In genomic region chr7:19664455-19664954, GRCm38 (mm10) we compare ENCODE assay signal across 8 mouse cellular contexts. TPM values are rescaled to one million over a fixed set of nuclear protein-coding genes. Genes with fewer than 3 reads are reported as not detected.
DNase-seq lines count a peak whose midpoint lies in the region; ATAC-seq and TF ChIP-seq lines count a peak whose summit lies in the region.

No protein-coding gene starts in this region.

- ATAC-seq in frontal cortex, adult (ENCODE audit: low TSS enrichment): peak; percentile 17
- ATAC-seq in limb, embryonic 14.5 days (ENCODE audit: low FRiP score, low read depth): 0 out of 2 replicates have a peak, but pooled peaks have one; percentile 1
- no peak for ATAC-seq in monocyte, adult 5-6 weeks (replicated peaks; ENCODE audit: insufficient number of reproducible peaks, low FRiP score, low TSS enrichment, poor library complexity, severe bottlenecking)

- 0 out of 2 replicates have a peak, but pooled peaks have one; percentile 58 for TF ChIP-seq POLR2A in thymus, adult 2 months (IDR thresholded peaks at IDR 0.05; ENCODE audit: control insufficient read depth, extremely low read depth, insufficient read depth, low read length, poor library complexity)
- TF ChIP-seq POLR2A in limb, embryonic 14.5 days (IDR thresholded peaks at IDR 0.05; ENCODE audit: borderline replicate concordance, extremely low read depth, insufficient read depth, insufficient read length): no peak

- peak overlapping the region; percentile 80 for H3K4me3 ChIP-seq in thymus, adult 2 months (ENCODE audit: control insufficient read depth, insufficient read depth, low read length)
- peak overlapping the region; percentile 100 for H3K4me3 ChIP-seq in limb, embryonic 14.5 days (replicated peaks; ENCODE audit: low read length)

- H3K9ac ChIP-seq in limb, embryonic 14.5 days (ENCODE audit: low read depth, low read length, severe bottlenecking): peak overlapping the region; percentile 97

- no peaks in the 10 kb centered on the region for H3K27me3 ChIP-seq in thymus, adult 2 months (ENCODE audit: control insufficient read depth, insufficient read depth, low read length)
- no peaks in the 10 kb centered on the region for H3K27me3 ChIP-seq in limb, embryonic 14.5 days (ENCODE audit: control insufficient read depth, insufficient read depth, low read length)

- peak overlapping the region; percentile 87 for H3K4me2 ChIP-seq in limb, embryonic 14.5 days (replicated peaks; ENCODE audit: low read depth, low read length, severe bottlenecking)

- WGBS in thymus, adult 2 months: under 1% methylated on average over 37 of the region's 37 CpGs
- under 1% methylated on average over 26 of the region's 37 CpGs for WGBS in limb, embryonic 14.5 days

- H3K27ac ChIP-seq in thymus, adult 2 months (ENCODE audit: control insufficient read depth, insufficient read depth, low read length): no peak overlapping the region
- H3K27ac ChIP-seq in limb, embryonic 14.5 days (replicated peaks; ENCODE audit: low read depth, low read length): peak overlapping the region; percentile 61

- TF ChIP-seq CTCF in thymus, adult 2 months (IDR thresholded peaks at IDR 0.05; ENCODE audit: borderline replicate concordance, control insufficient read depth, extremely low read depth, insufficient read depth, low read length, poor library complexity): no peak

- peaks cover 19% of the 10 kb centered on the region for H3K4me1 ChIP-seq in thymus, adult 2 months (replicated peaks; ENCODE audit: control insufficient read depth, insufficient read depth, low read length)
- H3K4me1 ChIP-seq in limb, embryonic 14.5 days (ENCODE audit: control insufficient read depth, insufficient read depth, low read length): peaks cover 14% of the 10 kb centered on the region

- no peak for DNase-seq in frontal cortex, postnatal 14 days (ENCODE audit: low spot score in 2 of 2)
- no peak for DNase-seq in thymus, adult 2 months
- no peak for DNase-seq in thymus, postnatal 36 days
- no peak for DNase-seq in limb, embryonic 14.5 days (ENCODE audit: low spot score)
- DNase-seq in right cerebral cortex, postnatal 4 days: no peak
- no peak for DNase-seq in gastrocnemius, postnatal 25 days

- H3K36me3 ChIP-seq in thymus, adult 2 months (ENCODE audit: control insufficient read depth, insufficient read depth, low read length): no peaks in the 10 kb centered on the region
- H3K36me3 ChIP-seq in limb, embryonic 14.5 days (ENCODE audit: control insufficient read depth, insufficient read depth, low read length): peaks cover 20% of the 10 kb centered on the region

- no peaks in the 10 kb centered on the region for H3K9me3 ChIP-seq in limb, embryonic 14.5 days (ENCODE audit: control insufficient read depth, low read length)

RNA-seq across cellular contexts. Expression of gene Clptm1, which starts 0.3 kb away (rescaled TPM):
- 136 and 142 TPM in 2 replicates for polyA plus RNA-seq in thymus, adult 2 months (2012; rRNA removed)
- 68.8 and 85.9 TPM in 2 replicates for polyA plus RNA-seq in limb, embryonic 14.5 days (2012; rRNA removed)
- polyA plus RNA-seq in limb, embryonic 14.5 days (2014; fragmentation: Nextera tagmentation; extraction: Ambion mirVana): 90.2 and 95.4 TPM in 2 replicates
- 42.6 to 53.9 TPM (median 51.1 TPM) in 3 replicates for total RNA-seq in monocyte, adult 5-6 weeks (2017)
- 10 to 100 TPM; 36.3 to 47.0 TPM for total RNA-seq in gastrocnemius, postnatal 25 days (2021)

RNA-seq across cellular contexts. Expression of gene Apoc2, which starts 13.2 kb away (rescaled TPM):
- polyA plus RNA-seq in thymus, adult 2 months (2012; rRNA removed): 6.7 and 7.1 TPM in 2 replicates
- polyA plus RNA-seq in limb, embryonic 14.5 days (2012; rRNA removed): 1.2 and 1.4 TPM in 2 replicates
- polyA plus RNA-seq in limb, embryonic 14.5 days (2014; fragmentation: Nextera tagmentation; extraction: Ambion mirVana): 1.5 TPM in 1 of 2 replicates, not detected in the other
- total RNA-seq in monocyte, adult 5-6 weeks (2017): 221 to 583 TPM (median 515 TPM) in 3 replicates
- total RNA-seq in gastrocnemius, postnatal 25 days (2021): not detected

RNA-seq across cellular contexts. Expression of gene Gm44805, which starts 16.7 kb away (rescaled TPM):
- polyA plus RNA-seq in thymus, adult 2 months (2012; rRNA removed): not detected in 2 replicates
- not detected in 2 replicates for polyA plus RNA-seq in limb, embryonic 14.5 days (2012; rRNA removed)
- not detected in 2 replicates for polyA plus RNA-seq in limb, embryonic 14.5 days (2014; fragmentation: Nextera tagmentation; extraction: Ambion mirVana)
- not detected in 3 replicates for total RNA-seq in monocyte, adult 5-6 weeks (2017)
- total RNA-seq in gastrocnemius, postnatal 25 days (2021): not detected

RNA-seq across cellular contexts. Expression of gene Apoc4, which starts 16.8 kb away (rescaled TPM):
- 1.5 and 6.2 TPM in 2 replicates for polyA plus RNA-seq in thymus, adult 2 months (2012; rRNA removed)
- polyA plus RNA-seq in limb, embryonic 14.5 days (2012; rRNA removed): 0.14 TPM in 1 of 2 replicates, not detected in the other
- polyA plus RNA-seq in limb, embryonic 14.5 days (2014; fragmentation: Nextera tagmentation; extraction: Ambion mirVana): not detected in 2 replicates
- 0.48 TPM in 1 of 3 replicates, not detected in the others for total RNA-seq in monocyte, adult 5-6 weeks (2017)
- not detected for total RNA-seq in gastrocnemius, postnatal 25 days (2021)

RNA-seq across cellular contexts. Expression of gene Apoc1, which starts 28.0 kb away (rescaled TPM):
- polyA plus RNA-seq in thymus, adult 2 months (2012; rRNA removed): 24.8 and 38.0 TPM in 2 replicates
- polyA plus RNA-seq in limb, embryonic 14.5 days (2012; rRNA removed): 9.1 and 16.4 TPM in 2 replicates
- 30.7 and 36.5 TPM in 2 replicates for polyA plus RNA-seq in limb, embryonic 14.5 days (2014; fragmentation: Nextera tagmentation; extraction: Ambion mirVana)
- 10.9 to 16.5 TPM (median 12.4 TPM) in 3 replicates for total RNA-seq in monocyte, adult 5-6 weeks (2017)
- total RNA-seq in gastrocnemius, postnatal 25 days (2021): 1 to 10 TPM in 1 of 2 experiments, not detected in 1; 3.7 TPM

Comparison
In these comparisons a context has a peak if more than half of its experiments do, and no peak if none do; other contexts are left out.
1. RNA of gene Apoc2, which starts 13.2 kb away (total RNA-seq): 221 to 583 TPM in monocyte, adult 5-6 weeks; not detected in gastrocnemius, postnatal 25 days; every median in the first group is over 100 times any median in the second.